Mouse (Mus musculus) G1E (cell line): Measurements from ENCODE around the gene Azin2.

ENCODE experiments used
- CTCF ChIP-seq: IDR thresholded peaks from 2 replicates; pipeline ENCODE4 v1.5.1; 2012; ENCODE audit warnings: low read depth, low read length, inconsistent platforms, mixed read lengths
- GATA1 ChIP-seq: IDR thresholded peaks from 2 replicates; pipeline ENCODE4 v1.6.1; 2012; ENCODE audit warnings: borderline replicate concordance, low read length, inconsistent platforms, mixed read lengths

DNA sequence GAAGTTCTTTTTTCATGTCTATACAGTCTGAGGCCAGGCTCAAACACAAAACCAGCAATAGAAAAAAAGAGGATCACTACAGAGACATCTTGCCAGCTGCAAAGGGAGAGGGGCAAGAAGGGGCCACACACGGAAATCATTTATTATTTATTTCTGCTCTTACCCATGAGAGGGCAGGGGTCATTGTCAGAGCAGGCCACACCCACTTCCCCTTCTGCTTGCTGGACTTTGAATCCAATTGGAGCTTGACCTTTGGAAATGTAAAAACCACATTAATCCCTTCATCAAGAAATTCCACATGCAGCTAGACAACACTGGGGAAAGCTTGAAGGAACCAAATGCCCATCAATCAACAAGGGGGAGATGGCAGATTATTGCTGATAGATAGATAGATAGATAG lies 16.4 kb upstream of the Azin2 start:
- no peak for TF ChIP-seq CTCF
- no peak for TF ChIP-seq GATA1
